Mouse (Mus musculus) stomach, embryonic 14.5 days (tissue): ENCODE data around the gene Clpx. TPM values are rescaled to one million over a fixed set of nuclear protein-coding genes. Genes with fewer than 3 reads are reported as not detected.

ENCODE experiments used
- ATAC-seq: fragments of 200-750 bp; cut with Nextera tagmentation; 2 replicates; pipeline ENCODE4 v1.8.0; 2017; ENCODE audit warnings: low read depth, moderate TSS enrichment; ENCODE audit not compliant: insufficient number of reproducible peaks, insufficient read depth, low FRiP score
- H3K27ac ChIP-seq: fragments of 300-500 bp; sonication (generic); 2 replicates; pipeline ENCODE4 v1.5.1; 2014; ENCODE audit warnings: mild to moderate bottlenecking, low read length, moderate library complexity, mixed read lengths
- H3K27me3 ChIP-seq: fragments of 300-500 bp; sonication (generic); 2 replicates; pipeline ENCODE4 v1.6.1; 2014; ENCODE audit warnings: low read length, control low read depth, mixed read lengths; ENCODE audit not compliant: control insufficient read depth, insufficient read depth
- H3K36me3 ChIP-seq: fragments of 300-500 bp; sonication (generic); 2 replicates; pipeline ENCODE4 v1.6.1; 2014; ENCODE audit warnings: mild to moderate bottlenecking, control low read depth, low read length, moderate library complexity, mixed read lengths; ENCODE audit not compliant: control insufficient read depth, insufficient read depth
- H3K4me1 ChIP-seq: fragments of 300-500 bp; sonication (generic); 2 replicates; pipeline ENCODE4 v1.6.1; 2014; ENCODE audit warnings: low read length, control low read depth, mixed read lengths; ENCODE audit not compliant: control insufficient read depth, insufficient read depth
- H3K4me2 ChIP-seq: fragments of 300-500 bp; sonication (generic); replicated peaks from 2 replicates; pipeline ENCODE4 v1.6.1; 2014; ENCODE audit warnings: low read depth, low read length, control low read depth
- H3K4me3 ChIP-seq: fragments of 300-500 bp; sonication (generic); 2 replicates; pipeline ENCODE4 v1.5.1; 2014; ENCODE audit warnings: low read depth, low read length, control low read depth
- H3K9ac ChIP-seq: fragments of 300-500 bp; sonication (generic); replicated peaks from 2 replicates; pipeline ENCODE4 v1.6.1; 2014; ENCODE audit warnings: low read depth, mild to moderate bottlenecking, control low read depth, low read length, moderate library complexity, mixed read lengths
- H3K9me3 ChIP-seq: fragments of 300-500 bp; sonication (generic); 2 replicates; pipeline ENCODE4 v1.6.1; 2016; ENCODE audit warnings: low read depth, low read length, control low read depth; ENCODE audit not compliant: control insufficient read depth
- WGBS: fragments of 180-500 bp; shearing (Covaris S2); extraction: QIAGEN DNeasy Blood & Tissue Kit; methylation state at CpG from one replicate; pipeline ENCODE4 v1.1.7; 2014; 5-methylcytosine and 5-hydroxymethylcytosine counted together
- polyA plus RNA-seq: library from polyadenylated mRNA; unstranded; fragments of >200 nt; fragmentation: Nextera tagmentation; extraction: Ambion mirVana; gene quantifications from 2 replicates; pipeline ENCODE4 v1.2.1, GENCODE M21; 2014

Clpx gene
- polyA plus RNA-seq, result 50.7 and 56.7 TPM in 2 replicates

GRCm38 (mm10) chr9:65293973-65294715, at the start of gene Clpx:
Gene Clpx, plus strand, starts transcription at chr9:65294260.
- under 1% methylated on average over 71 of the region's 71 CpGs for WGBS
- Histone ChIP-seq H3K36me3 (peaks cover 15% of the 10 kb centered on the region), H3K27ac (peak within 1 kb of the TSS; percentile 90), H3K4me2 (peak within 1 kb of the TSS; percentile 84), H3K4me3 (peak within 1 kb of the TSS; percentile 88), H3K27me3 (no peaks in the 10 kb centered on the region), H3K9ac (peak within 1 kb of the TSS; percentile 83), H3K4me1 (peaks cover 10% of the 10 kb centered on the region; the same call in 1 of the 2 replicates), H3K9me3 (no peaks in the 10 kb centered on the region)
- ATAC-seq, result peak; percentile 91

- ATAC-seq, result no peak
- Histone ChIP-seq H3K4me3 (no peak overlapping the region), H3K27ac (no peak overlapping the region), H3K36me3 (no peaks in the 10 kb centered on the region), H3K4me2 (no peak overlapping the region), H3K4me1 (peaks cover 17% of the 10 kb centered on the region), H3K9ac (no peak overlapping the region), H3K9me3 (no peaks in the 10 kb centered on the region), H3K27me3 (no peaks in the 10 kb centered on the region)
- WGBS, result 73% methylated on average over 16 of the region's 16 CpGs
Measured at GRCm38 (mm10) chr9:65247502-65248376, 46.3 kb upstream of the Clpx start.

DNA sequence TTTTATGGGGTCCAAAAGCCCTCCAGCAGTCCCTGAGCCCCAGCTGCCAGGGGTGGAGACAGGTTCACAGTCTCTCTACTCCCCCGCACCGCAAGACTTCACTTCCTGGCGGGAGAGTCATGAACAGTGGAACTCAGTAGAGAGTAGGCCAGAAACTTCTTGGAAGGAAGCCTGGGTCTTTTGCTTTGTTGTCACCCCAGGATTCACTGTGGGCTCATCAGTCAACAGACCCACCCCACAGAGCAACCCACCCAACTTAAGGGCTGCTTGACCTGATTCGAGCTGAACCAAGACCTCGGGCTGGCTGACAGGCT, 45.7 kb upstream of the Clpx start:
- whole genome bisulfite sequencing, result 83% methylated on average over 5 of the region's 5 CpGs
- no peak overlapping the region for H3K9ac ChIP-seq
- no peaks in the 10 kb centered on the region for H3K36me3 ChIP-seq
- H3K27me3 ChIP-seq, result no peaks in the 10 kb centered on the region
- H3K4me2 ChIP-seq, result no peak overlapping the region
- no peak overlapping the region for H3K4me3 ChIP-seq
- no peaks in the 10 kb centered on the region for H3K9me3 ChIP-seq
- no peak overlapping the region for H3K27ac ChIP-seq
- no peak for ATAC-seq
- peaks cover 11% of the 10 kb centered on the region; the same call in 1 of the 2 replicates for H3K4me1 ChIP-seq

DNA sequence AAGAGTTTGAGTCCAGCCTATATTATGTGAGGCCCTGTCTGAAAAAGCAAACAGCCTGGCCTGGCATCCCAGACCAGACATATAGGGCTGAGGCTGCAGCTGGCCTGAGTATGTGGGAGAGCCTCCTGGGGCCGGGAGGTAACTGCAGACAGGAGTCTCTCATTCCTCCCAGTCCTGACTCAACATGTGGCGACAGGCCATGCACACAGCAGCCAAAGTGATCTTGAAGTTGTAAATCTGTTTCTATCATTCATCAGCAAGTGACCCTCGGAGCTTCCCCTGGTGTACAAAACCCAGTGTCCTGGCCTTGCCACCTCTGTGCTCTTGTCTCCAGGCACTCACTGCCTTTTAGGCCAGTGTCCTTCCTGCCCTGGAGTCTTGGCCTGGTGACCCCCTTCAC, 42.0 kb upstream of the Clpx start:
- Histone ChIP-seq H3K27ac (no peak overlapping the region), H3K9ac (no peak overlapping the region), H3K4me2 (no peak overlapping the region), H3K9me3 (no peaks in the 10 kb centered on the region), H3K4me3 (no peak overlapping the region), H3K27me3 (no peaks in the 10 kb centered on the region), H3K36me3 (no peaks in the 10 kb centered on the region), H3K4me1 (no peaks in the 10 kb centered on the region)
- WGBS, result 69% methylated on average over 3 of the region's 3 CpGs
- ATAC-seq, result no peak

GRCm38 (mm10) chr9:65255906-65256600, 38.0 kb upstream of the Clpx start:
- H3K9me3 ChIP-seq, result no peaks in the 10 kb centered on the region
- no peak for ATAC-seq
- H3K4me2 ChIP-seq, result no peak overlapping the region
- 72% methylated on average over 11 of the region's 11 CpGs for WGBS
- H3K9ac ChIP-seq, result no peak overlapping the region
- H3K36me3 ChIP-seq, result no peaks in the 10 kb centered on the region
- H3K4me3 ChIP-seq, result no peak overlapping the region
- no peak overlapping the region for H3K27ac ChIP-seq
- H3K27me3 ChIP-seq, result no peaks in the 10 kb centered on the region
- H3K4me1 ChIP-seq, result no peaks in the 10 kb centered on the region

- WGBS, result 71% methylated on average over 9 of the region's 9 CpGs
- H3K4me3 ChIP-seq, result no peak overlapping the region
- ATAC-seq, result no peak
- H3K4me1 ChIP-seq, result no peaks in the 10 kb centered on the region
- H3K27ac ChIP-seq, result no peak overlapping the region
- H3K4me2 ChIP-seq, result no peak overlapping the region
- H3K36me3 ChIP-seq, result no peaks in the 10 kb centered on the region
- no peaks in the 10 kb centered on the region for H3K27me3 ChIP-seq
- H3K9ac ChIP-seq, result no peak overlapping the region
- H3K9me3 ChIP-seq, result no peaks in the 10 kb centered on the region
Measured at GRCm38 (mm10) chr9:65257218-65257910, 36.7 kb upstream of the Clpx start.

GRCm38 (mm10) chr9:65259366-65259765, 34.7 kb upstream of the Clpx start:
- Histone ChIP-seq H3K27me3 (no peaks in the 10 kb centered on the region), H3K4me2 (no peak overlapping the region), H3K4me3 (no peak overlapping the region), H3K4me1 (no peaks in the 10 kb centered on the region), H3K27ac (no peak overlapping the region), H3K9me3 (no peaks in the 10 kb centered on the region), H3K36me3 (no peaks in the 10 kb centered on the region), H3K9ac (no peak overlapping the region)
- WGBS, result 80% methylated on average over 7 of the region's 7 CpGs
- no peak for ATAC-seq
